Mouse (Mus musculus) embryonic fibroblast, embryonic 13.5 days (primary cell): ENCODE results near the gene Map3k5. TPM values are rescaled to one million over a fixed set of nuclear protein-coding genes. Genes with fewer than 3 reads are reported as not detected.

Experiments
- H3K27ac ChIP-seq: 2 replicates; pipeline ENCODE4 v1.5.1; 2012; ENCODE audit warnings: low read length, control low read depth, inconsistent platforms; ENCODE audit not compliant: insufficient read depth
- H3K4me1 ChIP-seq: 2 replicates; pipeline ENCODE4 v1.6.1; 2011; ENCODE audit warnings: low read length; ENCODE audit not compliant: control insufficient read depth, insufficient read depth
- H3K4me3 ChIP-seq: 2 replicates; pipeline ENCODE4 v1.5.1; 2011; ENCODE audit warnings: mild to moderate bottlenecking, control low read depth, low read length; ENCODE audit not compliant: insufficient read depth
- CTCF ChIP-seq: IDR thresholded peaks from 2 replicates; pipeline ENCODE4 v1.5.1; 2011; ENCODE audit warnings: mild to moderate bottlenecking, control low read depth, low read length, moderate library complexity, borderline replicate concordance; ENCODE audit not compliant: insufficient read depth
- POLR2A ChIP-seq: IDR thresholded peaks from 2 replicates; pipeline ENCODE4 v1.6.1; 2011; ENCODE audit warnings: low read depth, mild to moderate bottlenecking, control low read depth, low read length, moderate library complexity
- polyA plus RNA-seq: library from polyadenylated mRNA; stranded (reverse); fragments of >200 nt; gene quantifications from 2 replicates; pipeline ENCODE4 v1.2.4, GENCODE M21; 2011; ENCODE audit warnings: low read depth; ENCODE audit not compliant: missing spikeins, insufficient read length

Gene Map3k5
- polyA plus RNA-seq, 1 experiment, result 4.7 TPM

- Histone ChIP-seq H3K27ac (no peak overlapping the region), H3K4me3 (no peak overlapping the region), H3K4me1 (no peaks in the 10 kb centered on the region)
- TF ChIP-seq CTCF (no peak), POLR2A (no peak)
Observed at GRCm38 (mm10) chr10:20158756-20159155, 224.5 kb downstream of the Map3k5 start.

GRCm38 (mm10) chr10:20159308-20159707, 225.0 kb downstream of the Map3k5 start:
- TF ChIP-seq CTCF, result no peak
- no peak for TF ChIP-seq POLR2A
- no peak overlapping the region for H3K27ac ChIP-seq
- H3K4me3 ChIP-seq, result no peak overlapping the region
- H3K4me1 ChIP-seq, result no peaks in the 10 kb centered on the region

- Histone ChIP-seq H3K4me1 (no peaks in the 10 kb centered on the region), H3K4me3 (no peak overlapping the region), H3K27ac (no peak overlapping the region)
- no peak for TF ChIP-seq POLR2A
- TF ChIP-seq CTCF, result no peak
Observed at GRCm38 (mm10) chr10:20160914-20161313, 226.6 kb downstream of the Map3k5 start.

- TF ChIP-seq POLR2A (no peak), CTCF (no peak)
- no peaks in the 10 kb centered on the region for H3K4me1 ChIP-seq
- H3K4me3 ChIP-seq, result no peak overlapping the region
- H3K27ac ChIP-seq, result no peak overlapping the region
Observed at GRCm38 (mm10) chr10:20164810-20165209, 230.5 kb downstream of the Map3k5 start.

- TF ChIP-seq CTCF, result no peak
- TF ChIP-seq POLR2A, result no peak
- Histone ChIP-seq H3K27ac (no peak overlapping the region), H3K4me1 (no peaks in the 10 kb centered on the region)
Observed at GRCm38 (mm10) chr10:20166797-20167196, 232.5 kb downstream of the Map3k5 start.

GRCm38 (mm10) chr10:20167467-20167866, 233.2 kb downstream of the Map3k5 start:
- Histone ChIP-seq H3K27ac (no peak overlapping the region), H3K4me1 (no peaks in the 10 kb centered on the region), H3K4me3 (no peak overlapping the region)
- TF ChIP-seq CTCF (no peak), POLR2A (no peak)

More at GRCm38 (mm10) chr10:20166797-20167196, 232.5 kb downstream of the Map3k5 start:
- H3K4me3 ChIP-seq, result no peak overlapping the region

GRCm38 (mm10) chr10:20169182-20169674, 235.0 kb downstream of the Map3k5 start:
- TF ChIP-seq CTCF (no peak), POLR2A (no peak)
- Histone ChIP-seq H3K4me3 (no peak overlapping the region), H3K4me1 (no peaks in the 10 kb centered on the region), H3K27ac (no peak overlapping the region)

GRCm38 (mm10) chr10:20169927-20170604, 235.8 kb downstream of the Map3k5 start:
- TF ChIP-seq CTCF (no peak), POLR2A (no peak)
- H3K4me3 ChIP-seq, result no peak overlapping the region
- H3K27ac ChIP-seq, result no peak overlapping the region
- H3K4me1 ChIP-seq, result no peaks in the 10 kb centered on the region

- H3K27ac ChIP-seq, result no peak overlapping the region
- H3K4me3 ChIP-seq, result no peak overlapping the region
- H3K4me1 ChIP-seq, result no peaks in the 10 kb centered on the region
- TF ChIP-seq CTCF (peak; percentile 79), POLR2A (no peak)
Observed at GRCm38 (mm10) chr10:20170605-20171088, 236.4 kb downstream of the Map3k5 start.

- no peak for TF ChIP-seq POLR2A
- no peak for TF ChIP-seq CTCF
- H3K4me1 ChIP-seq, result no peaks in the 10 kb centered on the region
- no peak overlapping the region for H3K27ac ChIP-seq
- H3K4me3 ChIP-seq, result no peak overlapping the region
Observed at GRCm38 (mm10) chr10:20171209-20171608, 236.9 kb downstream of the Map3k5 start.
